Mouse (Mus musculus) lung, postnatal 0 days (tissue): ENCODE data around the gene Habp4.

Experiments used
- CTCF ChIP-seq: IDR thresholded peaks from 2 replicates; pipeline ENCODE4 v1.5.1; 2016; ENCODE audit warnings: antibody characterized with exemption, mild to moderate bottlenecking
- EP300 ChIP-seq: IDR thresholded peaks from 2 replicates; pipeline ENCODE4 v1.6.1; 2016; ENCODE audit warnings: antibody characterized with exemption, mild to moderate bottlenecking, control low read depth

- TF ChIP-seq CTCF (no peak), EP300 (no peak)
Observed at GRCm38 (mm10) chr13:64184361-64184760, 22.7 kb downstream of the Habp4 start.
